Mouse (Mus musculus): ENCODE measurements at regions not wholly inside any gene's neighbourhood (a gene's known extent, or its start where the extent isn't known, plus 50 kb on each side); places are given as distances from the start of the nearest gene placed in this dataset.

DNA sequence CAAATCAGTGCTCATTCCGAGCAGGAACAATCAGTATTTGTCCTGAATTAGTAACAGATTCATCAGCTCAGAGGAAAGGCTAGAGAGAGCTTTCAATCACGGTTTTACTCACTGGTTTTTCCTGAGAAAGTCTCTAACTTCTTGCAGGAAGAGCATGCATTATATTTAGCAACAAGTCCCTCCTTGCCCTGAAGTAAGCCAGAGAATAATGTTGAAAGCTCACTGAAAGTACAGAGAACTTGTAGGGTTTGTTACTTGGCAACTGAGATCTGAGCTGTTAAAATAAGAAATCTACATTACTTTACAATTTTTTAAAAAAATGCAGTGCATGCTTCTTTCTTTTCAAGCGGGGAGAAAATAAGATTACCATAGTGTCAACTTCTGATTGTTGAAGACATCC lies 209.7 kb upstream of the Marcks start:
- no peak for TF ChIP-seq FLI1 (IDR thresholded peaks at IDR 0.05; ENCODE audit: low read length)
- no peak for TF ChIP-seq GATA1 (IDR thresholded peaks at IDR 0.05; ENCODE audit: borderline replicate concordance, low read length)
